Mouse (Mus musculus): ENCODE measurements around the gene Dapk1. TPM values are rescaled to one million over a fixed set of nuclear protein-coding genes. Genes with fewer than 3 reads are reported as not detected.

Gene Dapk1
- polyA plus RNA-seq (2012; fragmentation: generic; extraction: Trizol), result 0.52 TPM

- Histone ChIP-seq H3K79me2 (ENCODE audit: control insufficient read depth, insufficient read depth) (no peaks in the 10 kb centered on the region), H3K27me3 (ENCODE audit: control insufficient read depth, insufficient read depth, insufficient read length) (peaks cover 6% of the 10 kb centered on the region), H3K36me3 (ENCODE audit: control insufficient read depth, insufficient read depth) (no peaks in the 10 kb centered on the region), H3K4me3 (no peak within 1 kb of the TSS), H3ac (ENCODE audit: control insufficient read depth, insufficient read length) (no peak within 1 kb of the TSS), H3K4me2 (ENCODE audit: low read depth) (no peak within 1 kb of the TSS)
- no peak for TF ChIP-seq MYOG (IDR thresholded peaks at IDR 0.05; ENCODE audit: control insufficient read depth in 1 of 3, insufficient read depth in 1 of 3, insufficient read length in 2 of 3, low read depth in 2 of 3)
These were observed at the start of gene Dapk1 for GRCm38 (mm10) chr13:60601436-60602415. Dapk1 (plus strand) TSS chr13:60601947.

- H3K79me2 ChIP-seq (ENCODE audit: control insufficient read depth, insufficient read depth), result no peaks in the 10 kb centered on the region
- no peak overlapping the region for H3ac ChIP-seq (ENCODE audit: control insufficient read depth, insufficient read length)
- no peak overlapping the region for H3K4me2 ChIP-seq (ENCODE audit: low read depth)
- H3K4me3 ChIP-seq, result no peak overlapping the region
- TF ChIP-seq POLR2A (IDR thresholded peaks at IDR 0.05; ENCODE audit: insufficient read length, low read depth) (no peak), TCF3 (IDR thresholded peaks at IDR 0.05; ENCODE audit: insufficient read length, low read depth) (no peak), REST (IDR thresholded peaks at IDR 0.05; ENCODE audit: insufficient read depth, insufficient read length) (no peak), POLR2AphosphoS2 (IDR thresholded peaks at IDR 0.05; ENCODE audit: insufficient read length, low read depth) (no peak), MYOD1 (IDR thresholded peaks at IDR 0.05; ENCODE audit: control insufficient read depth in 1 of 3, insufficient read length in 2 of 3, low read depth in 2 of 3) (no peak), TCF12 (IDR thresholded peaks at IDR 0.05; ENCODE audit: insufficient read depth, poor library complexity, severe bottlenecking) (no peak), SRF (IDR thresholded peaks at IDR 0.05; ENCODE audit: control insufficient read depth, insufficient read length, low read depth) (no peak), USF1 (IDR thresholded peaks at IDR 0.05; ENCODE audit: low read depth) (no peak), MAX (IDR thresholded peaks at IDR 0.05; ENCODE audit: low read depth) (no peak), MYOG (IDR thresholded peaks at IDR 0.05; ENCODE audit: control insufficient read depth in 1 of 3, insufficient read depth in 1 of 3, insufficient read length in 2 of 3, low read depth in 2 of 3) (no peak), CEBPB (IDR thresholded peaks at IDR 0.05; ENCODE audit: insufficient read depth, poor library complexity, severe bottlenecking) (no peak), E2F4 (IDR thresholded peaks at IDR 0.05; ENCODE audit: insufficient read depth) (no peak)
- H3K27me3 ChIP-seq (ENCODE audit: control insufficient read depth, insufficient read depth, insufficient read length), result no peaks in the 10 kb centered on the region
- no peaks in the 10 kb centered on the region for H3K36me3 ChIP-seq (ENCODE audit: control insufficient read depth, insufficient read depth)
These were observed 48.4 kb upstream of the Dapk1 start for GRCm38 (mm10) chr13:60553326-60553725.

DNA sequence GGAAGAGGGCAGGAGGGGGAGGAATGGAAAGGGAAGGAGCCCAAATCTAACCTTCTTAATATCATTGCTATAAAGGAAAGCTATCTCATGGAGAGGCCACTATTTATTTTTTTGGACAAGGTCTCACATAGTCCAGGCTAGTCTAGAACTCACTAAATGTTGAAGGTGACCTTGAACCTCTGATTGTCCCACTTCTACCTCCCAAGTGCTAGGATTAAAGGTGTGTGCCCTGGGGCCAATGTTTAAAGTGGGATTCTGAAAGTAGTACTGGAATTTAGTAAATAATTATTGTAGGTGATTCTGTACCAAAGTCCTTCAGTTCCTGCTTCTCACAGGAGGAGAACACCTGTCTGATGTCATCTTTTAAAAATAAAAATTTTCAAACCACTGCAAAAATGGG lies 45.3 kb upstream of the Dapk1 start:
- TF ChIP-seq CEBPB (IDR thresholded peaks at IDR 0.05; ENCODE audit: insufficient read depth, poor library complexity, severe bottlenecking), result no peak
- TF ChIP-seq POLR2AphosphoS2 (IDR thresholded peaks at IDR 0.05; ENCODE audit: insufficient read length, low read depth), result no peak
- no peak for TF ChIP-seq POLR2A (IDR thresholded peaks at IDR 0.05; ENCODE audit: insufficient read length, low read depth)
- no peak for TF ChIP-seq TCF12 (IDR thresholded peaks at IDR 0.05; ENCODE audit: insufficient read depth, poor library complexity, severe bottlenecking)
- TF ChIP-seq MAX (IDR thresholded peaks at IDR 0.05; ENCODE audit: low read depth), result no peak
- TF ChIP-seq MYOG (IDR thresholded peaks at IDR 0.05; ENCODE audit: control insufficient read depth in 1 of 3, insufficient read depth in 1 of 3, insufficient read length in 2 of 3, low read depth in 2 of 3), result no peak
- TF ChIP-seq REST (IDR thresholded peaks at IDR 0.05; ENCODE audit: insufficient read depth, insufficient read length), result no peak
- no peak for TF ChIP-seq E2F4 (IDR thresholded peaks at IDR 0.05; ENCODE audit: insufficient read depth)
- TF ChIP-seq SRF (IDR thresholded peaks at IDR 0.05; ENCODE audit: control insufficient read depth, insufficient read length, low read depth), result no peak
- TF ChIP-seq USF1 (IDR thresholded peaks at IDR 0.05; ENCODE audit: low read depth), result no peak
- no peak for TF ChIP-seq TCF3 (IDR thresholded peaks at IDR 0.05; ENCODE audit: insufficient read length, low read depth)
- no peak for TF ChIP-seq MYOD1 (IDR thresholded peaks at IDR 0.05; ENCODE audit: control insufficient read depth in 1 of 3, insufficient read length in 2 of 3, low read depth in 2 of 3)
- no peak overlapping the region for H3ac ChIP-seq (ENCODE audit: control insufficient read depth, insufficient read length)

GRCm38 (mm10) chr13:60556911-60557310 lies 44.8 kb upstream of the Dapk1 start:
- no peak overlapping the region for H3ac ChIP-seq (ENCODE audit: control insufficient read depth, insufficient read length)
- no peak for TF ChIP-seq REST (IDR thresholded peaks at IDR 0.05; ENCODE audit: insufficient read depth, insufficient read length)
- no peak for TF ChIP-seq MYOD1 (IDR thresholded peaks at IDR 0.05; ENCODE audit: control insufficient read depth in 1 of 3, insufficient read length in 2 of 3, low read depth in 2 of 3)
- TF ChIP-seq E2F4 (IDR thresholded peaks at IDR 0.05; ENCODE audit: insufficient read depth), result no peak
- no peak for TF ChIP-seq TCF12 (IDR thresholded peaks at IDR 0.05; ENCODE audit: insufficient read depth, poor library complexity, severe bottlenecking)
- no peak for TF ChIP-seq MYOG (IDR thresholded peaks at IDR 0.05; ENCODE audit: control insufficient read depth in 1 of 3, insufficient read depth in 1 of 3, insufficient read length in 2 of 3, low read depth in 2 of 3)
- TF ChIP-seq SRF (IDR thresholded peaks at IDR 0.05; ENCODE audit: control insufficient read depth, insufficient read length, low read depth), result no peak
- no peak for TF ChIP-seq POLR2A (IDR thresholded peaks at IDR 0.05; ENCODE audit: insufficient read length, low read depth)
- no peak for TF ChIP-seq MAX (IDR thresholded peaks at IDR 0.05; ENCODE audit: low read depth)
- no peak for TF ChIP-seq USF1 (IDR thresholded peaks at IDR 0.05; ENCODE audit: low read depth)
- TF ChIP-seq CEBPB (IDR thresholded peaks at IDR 0.05; ENCODE audit: insufficient read depth, poor library complexity, severe bottlenecking), result no peak
- no peak for TF ChIP-seq POLR2AphosphoS2 (IDR thresholded peaks at IDR 0.05; ENCODE audit: insufficient read length, low read depth)
- TF ChIP-seq TCF3 (IDR thresholded peaks at IDR 0.05; ENCODE audit: insufficient read length, low read depth), result no peak
- H3K4me3 ChIP-seq, result no peak overlapping the region
- peaks cover 10% of the 10 kb centered on the region for H3K27me3 ChIP-seq (ENCODE audit: control insufficient read depth, insufficient read depth, insufficient read length)
- H3K4me2 ChIP-seq (ENCODE audit: low read depth), result no peak overlapping the region
- no peaks in the 10 kb centered on the region for H3K79me2 ChIP-seq (ENCODE audit: control insufficient read depth, insufficient read depth)
- no peaks in the 10 kb centered on the region for H3K36me3 ChIP-seq (ENCODE audit: control insufficient read depth, insufficient read depth)

More for the DNA sequence above, 45.3 kb upstream of the Dapk1 start:
- no peak overlapping the region for H3K4me2 ChIP-seq (ENCODE audit: low read depth)
- H3K79me2 ChIP-seq (ENCODE audit: control insufficient read depth, insufficient read depth), result no peaks in the 10 kb centered on the region
- no peak overlapping the region for H3K4me3 ChIP-seq
- H3K27me3 ChIP-seq (ENCODE audit: control insufficient read depth, insufficient read depth, insufficient read length), result peaks cover 10% of the 10 kb centered on the region
- no peaks in the 10 kb centered on the region for H3K36me3 ChIP-seq (ENCODE audit: control insufficient read depth, insufficient read depth)
